Mouse (Mus musculus) hindbrain, embryonic 13.5 days (tissue): ENCODE measurements around the gene Ctnnd2. TPM values are rescaled to one million over a fixed set of nuclear protein-coding genes. Genes with fewer than 3 reads are reported as not detected.

ENCODE experiments used
- ATAC-seq: fragments of 200-750 bp; cut with Nextera tagmentation; 2 replicates; pipeline ENCODE4 v1.8.0; 2017; ENCODE audit warnings: moderate TSS enrichment; ENCODE audit not compliant: low FRiP score
- H3K27ac ChIP-seq: fragments of 300-500 bp; sonication (generic); 2 replicates; pipeline ENCODE4 v1.5.1; 2015; ENCODE audit warnings: inconsistent platforms, mild to moderate bottlenecking, moderate library complexity
- H3K27me3 ChIP-seq: fragments of 300-500 bp; sonication (generic); 2 replicates; pipeline ENCODE4 v1.6.1; 2015; ENCODE audit warnings: mild to moderate bottlenecking, inconsistent platforms
- H3K36me3 ChIP-seq: fragments of 300-500 bp; sonication (generic); 2 replicates; pipeline ENCODE4 v1.6.1; 2015; ENCODE audit warnings: mild to moderate bottlenecking, inconsistent platforms
- H3K4me1 ChIP-seq: fragments of 300-500 bp; sonication (generic); replicated peaks from 2 replicates; pipeline ENCODE4 v1.6.1; 2015; ENCODE audit warnings: inconsistent platforms
- H3K4me2 ChIP-seq: fragments of 300-500 bp; sonication (generic); 2 replicates; pipeline ENCODE4 v1.6.1; 2015; ENCODE audit warnings: inconsistent platforms, mild to moderate bottlenecking, moderate library complexity
- H3K4me3 ChIP-seq: fragments of 300-500 bp; sonication (generic); 2 replicates; pipeline ENCODE4 v1.5.1; 2015; ENCODE audit warnings: mild to moderate bottlenecking, inconsistent platforms
- H3K9ac ChIP-seq: fragments of 300-500 bp; sonication (generic); 2 replicates; pipeline ENCODE4 v1.6.1; 2015; ENCODE audit warnings: mild to moderate bottlenecking, inconsistent platforms
- H3K9me3 ChIP-seq: fragments of 300-500 bp; sonication (generic); 2 replicates; pipeline ENCODE4 v1.6.1; 2016; ENCODE audit warnings: inconsistent platforms
- WGBS: fragments of 180-500 bp; shearing (Covaris S2); methylation state at CpG from one replicate; pipeline ENCODE4 v1.1.7; 2015; 5-methylcytosine and 5-hydroxymethylcytosine counted together
- polyA plus RNA-seq: library from polyadenylated mRNA; unstranded; fragments of >200 nt; fragmentation: Nextera tagmentation; extraction: Ambion mirVana; gene quantifications from 2 replicates; pipeline ENCODE4 v1.2.1, GENCODE M21; 2015

Ctnnd2 gene
- polyA plus RNA-seq, 1 experiment from 2014 or later = 59.6 TPM

GRCm38 (mm10) chr15:30272326-30272725, 99.9 kb downstream of the Ctnnd2 start:
- H3K4me3 ChIP-seq = no peak overlapping the region
- no peak overlapping the region for H3K9ac ChIP-seq
- no peaks in the 10 kb centered on the region for H3K27me3 ChIP-seq
- H3K4me2 ChIP-seq = no peak overlapping the region
- no peaks in the 10 kb centered on the region for H3K36me3 ChIP-seq
- 89% methylated on average over 4 of the region's 4 CpGs for WGBS
- no peak for ATAC-seq
- H3K4me1 ChIP-seq = peaks cover 12% of the 10 kb centered on the region; the same call in 1 of the 2 replicates
- no peak overlapping the region for H3K27ac ChIP-seq
- no peaks in the 10 kb centered on the region for H3K9me3 ChIP-seq

- H3K27ac ChIP-seq = no peak overlapping the region
- no peak for ATAC-seq
- 64% methylated on average over 5 of the region's 5 CpGs for WGBS
- no peak overlapping the region for H3K4me2 ChIP-seq
- peaks cover 7% of the 10 kb centered on the region; the same call in 1 of the 2 replicates for H3K4me1 ChIP-seq
- H3K9me3 ChIP-seq = no peaks in the 10 kb centered on the region
- H3K4me3 ChIP-seq = no peak overlapping the region
- H3K36me3 ChIP-seq = no peaks in the 10 kb centered on the region
- no peaks in the 10 kb centered on the region for H3K27me3 ChIP-seq
- no peak overlapping the region for H3K9ac ChIP-seq
Measured at GRCm38 (mm10) chr15:30275721-30276120, 103.3 kb downstream of the Ctnnd2 start.

- Histone ChIP-seq H3K4me1 (no peaks in the 10 kb centered on the region), H3K27me3 (no peaks in the 10 kb centered on the region), H3K9ac (no peak overlapping the region), H3K27ac (no peak overlapping the region), H3K9me3 (no peaks in the 10 kb centered on the region), H3K4me2 (no peak overlapping the region), H3K36me3 (no peaks in the 10 kb centered on the region), H3K4me3 (no peak overlapping the region)
- WGBS = 84% methylated on average over 4 of the region's 4 CpGs
- no peak for ATAC-seq
Measured at GRCm38 (mm10) chr15:30276691-30277090, 104.3 kb downstream of the Ctnnd2 start.

GRCm38 (mm10) chr15:30278610-30279009, 106.2 kb downstream of the Ctnnd2 start:
- Histone ChIP-seq H3K9me3 (no peaks in the 10 kb centered on the region), H3K27me3 (no peaks in the 10 kb centered on the region), H3K4me2 (no peak overlapping the region), H3K27ac (no peak overlapping the region), H3K36me3 (no peaks in the 10 kb centered on the region), H3K4me3 (no peak overlapping the region), H3K4me1 (no peaks in the 10 kb centered on the region), H3K9ac (no peak overlapping the region)
- ATAC-seq = no peak
- 56% methylated on average over 4 of the region's 4 CpGs for WGBS

GRCm38 (mm10) chr15:30285572-30286244, 113.3 kb downstream of the Ctnnd2 start:
- Histone ChIP-seq H3K4me3 (no peak overlapping the region), H3K4me1 (peaks cover 7% of the 10 kb centered on the region), H3K27ac (no peak overlapping the region), H3K27me3 (no peaks in the 10 kb centered on the region), H3K9me3 (no peaks in the 10 kb centered on the region), H3K4me2 (0 out of 2 replicates have a peak overlapping the region, but pooled peaks have one; percentile 11), H3K36me3 (no peaks in the 10 kb centered on the region), H3K9ac (no peak overlapping the region)
- ATAC-seq = peak; percentile 43
- WGBS = 83% methylated on average over 15 of the region's 15 CpGs

- no peak overlapping the region for H3K27ac ChIP-seq
- WGBS = 76% methylated on average over 7 of the region's 7 CpGs
Measured at GRCm38 (mm10) chr15:30286245-30286642, 113.9 kb downstream of the Ctnnd2 start.

GRCm38 (mm10) chr15:30302824-30303223, 130.4 kb downstream of the Ctnnd2 start:
- no peak for ATAC-seq
- WGBS = 69% methylated on average over 2 of the region's 2 CpGs
- Histone ChIP-seq H3K4me2 (no peak overlapping the region), H3K4me1 (no peaks in the 10 kb centered on the region), H3K9me3 (no peaks in the 10 kb centered on the region), H3K27me3 (no peaks in the 10 kb centered on the region), H3K9ac (no peak overlapping the region), H3K36me3 (no peaks in the 10 kb centered on the region), H3K27ac (no peak overlapping the region), H3K4me3 (no peak overlapping the region)

More at GRCm38 (mm10) chr15:30286245-30286642, 113.9 kb downstream of the Ctnnd2 start:
- H3K9ac ChIP-seq = no peak overlapping the region
- H3K4me3 ChIP-seq = no peak overlapping the region
- H3K36me3 ChIP-seq = no peaks in the 10 kb centered on the region
- peaks cover 7% of the 10 kb centered on the region for H3K4me1 ChIP-seq
- H3K27me3 ChIP-seq = no peaks in the 10 kb centered on the region
- H3K9me3 ChIP-seq = no peaks in the 10 kb centered on the region
- 0 out of 2 replicates have a peak overlapping the region, but pooled peaks have one; percentile 11 for H3K4me2 ChIP-seq
- peak; percentile 61 for ATAC-seq

GRCm38 (mm10) chr15:30306437-30306836, 134.0 kb downstream of the Ctnnd2 start:
- no peak overlapping the region for H3K4me2 ChIP-seq
- no peaks in the 10 kb centered on the region for H3K27me3 ChIP-seq
- H3K36me3 ChIP-seq = no peaks in the 10 kb centered on the region
- ATAC-seq = no peak
- H3K4me3 ChIP-seq = no peak overlapping the region
- H3K9me3 ChIP-seq = no peaks in the 10 kb centered on the region
- H3K4me1 ChIP-seq = no peaks in the 10 kb centered on the region
- WGBS = 90% methylated on average over 7 of the region's 7 CpGs
- H3K9ac ChIP-seq = no peak overlapping the region
- no peak overlapping the region for H3K27ac ChIP-seq

- ATAC-seq = no peak
- Histone ChIP-seq H3K4me3 (no peak overlapping the region), H3K27ac (no peak overlapping the region), H3K9ac (no peak overlapping the region), H3K36me3 (no peaks in the 10 kb centered on the region), H3K27me3 (no peaks in the 10 kb centered on the region), H3K4me2 (no peak overlapping the region), H3K4me1 (no peaks in the 10 kb centered on the region), H3K9me3 (no peaks in the 10 kb centered on the region; the same call in 1 of the 2 replicates)
- WGBS = 89% methylated on average over 2 of the region's 2 CpGs
Measured at GRCm38 (mm10) chr15:30322543-30322942, 150.2 kb downstream of the Ctnnd2 start.

- Histone ChIP-seq H3K27ac (no peak overlapping the region), H3K27me3 (no peaks in the 10 kb centered on the region), H3K4me2 (no peak overlapping the region), H3K4me1 (peaks cover 1% of the 10 kb centered on the region; the same call in 1 of the 2 replicates), H3K36me3 (0 out of 2 replicates have a peak, but pooled peaks cover 5% of the 10 kb centered on the region), H3K9ac (no peak overlapping the region), H3K4me3 (no peak overlapping the region), H3K9me3 (no peaks in the 10 kb centered on the region)
- ATAC-seq = no peak
- WGBS = 85% methylated on average over 2 of the region's 2 CpGs
Measured at GRCm38 (mm10) chr15:30333336-30334310, 161.2 kb downstream of the Ctnnd2 start.

GRCm38 (mm10) chr15:30338585-30339197, 166.3 kb downstream of the Ctnnd2 start:
- no peaks in the 10 kb centered on the region for H3K27me3 ChIP-seq
- WGBS = 68% methylated on average over 6 of the region's 6 CpGs
- no peaks in the 10 kb centered on the region for H3K9me3 ChIP-seq
- ATAC-seq = no peak
- no peak overlapping the region for H3K4me3 ChIP-seq
- H3K36me3 ChIP-seq = 0 out of 2 replicates have a peak, but pooled peaks cover 2% of the 10 kb centered on the region
- no peak overlapping the region for H3K27ac ChIP-seq
- H3K4me1 ChIP-seq = peaks cover 11% of the 10 kb centered on the region; the same call in 1 of the 2 replicates
- H3K4me2 ChIP-seq = no peak overlapping the region
- no peak overlapping the region for H3K9ac ChIP-seq

- WGBS = 95% methylated on average over 5 of the region's 5 CpGs
- Histone ChIP-seq H3K4me2 (no peak overlapping the region), H3K9ac (no peak overlapping the region), H3K27ac (no peak overlapping the region), H3K36me3 (no peaks in the 10 kb centered on the region), H3K9me3 (no peaks in the 10 kb centered on the region), H3K4me3 (no peak overlapping the region), H3K4me1 (no peaks in the 10 kb centered on the region), H3K27me3 (no peaks in the 10 kb centered on the region)
- ATAC-seq = no peak
Measured at GRCm38 (mm10) chr15:30345754-30346153, 173.4 kb downstream of the Ctnnd2 start.
